Mouse (Mus musculus) bone marrow macrophage, adult 2 months (primary cell): Measurements from ENCODE around the gene BC051019.

ENCODE experiments used
- CTCF ChIP-seq: IDR thresholded peaks from 2 replicates; pipeline ENCODE4 v1.5.1; 2012; ENCODE audit warnings: low read depth, mild to moderate bottlenecking, low read length, moderate library complexity
- POLR2A ChIP-seq: IDR thresholded peaks from 2 replicates; pipeline ENCODE4 v1.6.1; 2012; ENCODE audit warnings: mild to moderate bottlenecking, low read depth, low read length, borderline replicate concordance

GRCm38 (mm10) chr7:109704016-109704377, 19.7 kb downstream of the BC051019 start:
- no peak for TF ChIP-seq CTCF
- TF ChIP-seq POLR2A, result no peak
